Mouse (Mus musculus) G1E (cell line): ENCODE measurements around the gene Xpnpep3. TPM values are rescaled to one million over a fixed set of nuclear protein-coding genes. Genes with fewer than 3 reads are reported as not detected.

Source experiments
- ATAC-seq: 2 replicates; pipeline ENCODE4 v1.8.0; 2016; ENCODE audit warnings: mild to moderate bottlenecking; ENCODE audit not compliant: insufficient number of reproducible peaks, poor library complexity, low FRiP score, severe bottlenecking; ENCODE audit errors: extremely low read depth
- DNase-seq: peaks from one replicate; pipeline ENCODE4 v3.0.0; 2012; ENCODE audit warnings: low spot score
- H3K27me3 ChIP-seq: 2 replicates; pipeline ENCODE4 v1.6.1; 2012; ENCODE audit warnings: mild to moderate bottlenecking, low read length, inconsistent platforms; ENCODE audit not compliant: insufficient read depth
- H3K36me3 ChIP-seq: replicated peaks from 2 replicates; pipeline ENCODE3; 2012; ENCODE audit warnings: mild to moderate bottlenecking, inconsistent platforms
- H3K4me1 ChIP-seq: 2 replicates; pipeline ENCODE4 v1.6.1; 2012; ENCODE audit warnings: low read depth, low read length, inconsistent platforms, mixed read lengths; ENCODE audit not compliant: insufficient read depth
- H3K4me3 ChIP-seq: 2 replicates; pipeline ENCODE4 v1.5.1; 2012; ENCODE audit warnings: low read depth, mild to moderate bottlenecking, inconsistent platforms, low read length, moderate library complexity, mixed read lengths
- H3K9me3 ChIP-seq: replicated peaks from 2 replicates; pipeline ENCODE4 v1.6.1; 2012; ENCODE audit warnings: inconsistent platforms
- CTCF ChIP-seq: IDR thresholded peaks from 2 replicates; pipeline ENCODE4 v1.5.1; 2012; ENCODE audit warnings: low read depth, low read length, inconsistent platforms, mixed read lengths
- GATA1 ChIP-seq: IDR thresholded peaks from 2 replicates; pipeline ENCODE4 v1.6.1; 2012; ENCODE audit warnings: borderline replicate concordance, low read length, inconsistent platforms, mixed read lengths
- GATA2 ChIP-seq: IDR thresholded peaks from 2 replicates; pipeline ENCODE4 v1.6.1; 2012; ENCODE audit warnings: low read depth, low read length, inconsistent platforms, borderline replicate concordance
- POLR2AphosphoS5 ChIP-seq: IDR thresholded peaks from 2 replicates; pipeline ENCODE4 v1.6.1; 2012; ENCODE audit warnings: low read depth, low read length, inconsistent platforms; ENCODE audit not compliant: insufficient replicate concordance
- TAL1 ChIP-seq: conservative IDR thresholded peaks from 2 replicates; pipeline ENCODE4 v1.6.1; 2012; ENCODE audit warnings: low read depth, low read length, inconsistent platforms, mixed read lengths
- polyA plus RNA-seq: library from polyadenylated mRNA; stranded (reverse); fragments of >175 nt; gene quantifications from 2 replicates; pipeline ENCODE4 v1.2.3, GENCODE M21; 2012
- total RNA-seq, 2 experiments: library from RNA; stranded (forward) in 1 of 2; stranded (reverse) in 1 of 2; fragments of 200-1000 nt in 1 of 2; fragments of >200 nt in 1 of 2; fragmentation: Nextera tagmentation in 1 of 2; gene quantifications; 2 replicates each; pipeline ENCODE4 v1.2.3; 2014 to 2017

Gene Xpnpep3
- total and polyA plus RNA-seq, 3 experiments, result 0.90 to 28.3 (median 22.9) TPM

DNA sequence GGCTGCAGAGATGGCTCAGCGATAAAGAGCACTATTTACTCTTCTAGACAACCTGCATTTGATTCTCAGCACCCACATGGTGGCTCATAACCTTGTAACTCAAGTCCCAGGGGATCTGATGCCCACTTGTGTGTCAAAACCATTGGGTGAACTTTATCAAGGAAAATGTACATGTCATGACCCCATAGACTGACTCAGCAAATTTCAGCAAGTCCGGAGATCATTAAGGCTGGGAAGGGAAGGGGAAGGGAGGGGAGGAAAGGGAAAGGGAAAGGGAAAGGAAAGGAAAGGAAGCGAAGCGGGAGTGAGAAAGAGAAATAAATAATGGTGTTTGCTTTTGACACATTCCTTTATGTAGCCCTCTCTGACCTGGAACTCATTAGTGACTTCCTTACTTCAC is 18.1 kb downstream of the Xpnpep3 start:
- peaks cover 19% of the 10 kb centered on the region for H3K4me1 ChIP-seq
- TF ChIP-seq GATA2 (no peak), CTCF (no peak), POLR2AphosphoS5 (no peak), GATA1 (no peak), TAL1 (no peak)
- ATAC-seq (no peak), DNase-seq (no peak)
- peaks cover 53% of the 10 kb centered on the region for H3K36me3 ChIP-seq
- H3K9me3 ChIP-seq, result no peaks in the 10 kb centered on the region
- no peak overlapping the region for H3K4me3 ChIP-seq
- H3K27me3 ChIP-seq, result no peaks in the 10 kb centered on the region

DNA sequence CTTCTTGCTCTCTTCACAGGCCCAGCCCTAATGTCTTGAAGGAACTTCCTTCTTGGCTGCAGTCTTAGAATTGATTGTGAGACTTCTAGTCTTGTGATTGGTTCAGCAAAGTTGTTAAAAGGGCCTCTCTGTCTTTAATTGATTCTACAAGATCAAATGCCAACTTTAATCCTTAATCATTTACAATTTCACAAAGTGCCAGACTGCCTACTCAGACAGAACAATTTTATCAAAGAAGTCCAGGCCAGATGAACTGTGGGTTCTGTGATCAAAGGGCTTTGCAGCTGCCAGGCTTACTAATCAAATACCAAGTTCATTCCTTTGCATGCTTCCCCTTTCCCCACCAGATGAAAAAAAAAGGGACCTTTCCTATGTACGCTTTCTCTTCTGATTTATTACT is 21.5 kb downstream of the Xpnpep3 start:
- H3K27me3 ChIP-seq, result no peaks in the 10 kb centered on the region
- no peak for ATAC-seq

DNA sequence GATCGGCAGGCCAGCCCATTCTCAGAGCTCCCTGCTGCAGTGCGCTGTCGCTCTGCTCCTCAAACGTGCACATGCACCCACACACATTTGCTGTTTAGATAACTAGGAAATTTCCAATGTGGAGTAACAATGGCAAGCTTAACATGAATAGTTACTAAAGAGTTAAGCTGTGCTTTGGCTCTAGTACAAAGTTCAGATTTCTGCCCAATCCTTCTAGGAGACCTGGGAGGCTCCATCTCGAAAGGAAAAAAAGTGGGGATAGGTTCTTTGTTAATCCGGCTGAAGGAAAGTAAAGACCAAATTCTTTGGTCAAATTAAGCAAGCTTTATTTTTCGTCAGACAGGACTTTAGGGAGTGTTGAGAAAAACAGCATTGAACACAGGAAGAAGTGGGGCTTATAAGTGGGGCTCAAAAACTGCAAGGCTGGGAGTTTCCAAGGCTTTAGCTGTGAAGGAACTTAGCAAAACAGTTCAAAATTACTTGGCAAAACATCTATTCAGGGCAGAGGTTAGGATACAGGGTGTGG is 22.3 kb downstream of the Xpnpep3 start:
- Histone ChIP-seq H3K36me3 (peaks cover 48% of the 10 kb centered on the region), H3K4me3 (no peak overlapping the region), H3K27me3 (no peaks in the 10 kb centered on the region), H3K9me3 (no peaks in the 10 kb centered on the region), H3K4me1 (peaks cover 11% of the 10 kb centered on the region; the same call in 1 of the 2 replicates)
- DNase-seq (no peak), ATAC-seq (no peak)
- TF ChIP-seq POLR2AphosphoS5, result no peak
- no peak for TF ChIP-seq GATA1
- TF ChIP-seq GATA2, result no peak
- no peak for TF ChIP-seq CTCF
- no peak for TF ChIP-seq TAL1

More for the DNA sequence above, 21.5 kb downstream of the Xpnpep3 start:
- H3K4me3 ChIP-seq, result no peak overlapping the region
- peaks cover 47% of the 10 kb centered on the region for H3K36me3 ChIP-seq
- H3K4me1 ChIP-seq, result peaks cover 18% of the 10 kb centered on the region
- DNase-seq, result no peak
- TF ChIP-seq CTCF (no peak), GATA2 (no peak), POLR2AphosphoS5 (no peak), GATA1 (no peak), TAL1 (no peak)
- no peaks in the 10 kb centered on the region for H3K9me3 ChIP-seq

GRCm38 (mm10) chr15:81425311-81425710 is 25.4 kb downstream of the Xpnpep3 start:
- no peak for DNase-seq
- TF ChIP-seq CTCF (no peak), TAL1 (no peak), GATA2 (no peak), POLR2AphosphoS5 (no peak), GATA1 (no peak)
- no peak overlapping the region for H3K4me3 ChIP-seq
- no peaks in the 10 kb centered on the region for H3K9me3 ChIP-seq
- peaks cover 56% of the 10 kb centered on the region for H3K36me3 ChIP-seq
- ATAC-seq, result no peak
- peaks cover 6% of the 10 kb centered on the region; the same call in 1 of the 2 replicates for H3K4me1 ChIP-seq
- H3K27me3 ChIP-seq, result no peaks in the 10 kb centered on the region

GRCm38 (mm10) chr15:81427947-81428346 is 28.0 kb downstream of the Xpnpep3 start:
- ATAC-seq (no peak), DNase-seq (no peak)
- no peak overlapping the region for H3K4me3 ChIP-seq
- H3K27me3 ChIP-seq, result no peaks in the 10 kb centered on the region
- no peaks in the 10 kb centered on the region for H3K9me3 ChIP-seq
- H3K36me3 ChIP-seq, result peaks cover 67% of the 10 kb centered on the region
- no peak for TF ChIP-seq GATA1
- peaks cover 4% of the 10 kb centered on the region; the same call in 1 of the 2 replicates for H3K4me1 ChIP-seq

DNA sequence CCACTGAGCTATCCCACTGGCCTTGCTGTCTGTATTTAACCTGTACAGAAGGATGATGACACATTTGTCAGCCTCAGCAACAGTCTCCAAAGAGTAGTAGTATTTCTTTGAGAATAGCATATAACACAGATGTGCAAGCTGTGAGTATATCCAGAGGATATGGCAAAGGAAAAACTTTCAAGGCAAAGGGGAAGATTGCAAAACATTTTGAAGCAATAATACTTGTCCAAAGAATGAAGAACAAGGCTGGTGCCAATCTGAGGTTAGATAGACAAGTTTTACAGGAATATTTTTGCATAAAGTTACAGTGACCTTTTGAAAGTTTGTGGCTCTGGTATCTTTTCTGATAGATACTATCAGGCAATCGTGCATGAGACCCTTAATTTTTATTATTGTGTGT is 31.3 kb downstream of the Xpnpep3 start:
- Histone ChIP-seq H3K4me1 (peaks cover 2% of the 10 kb centered on the region; the same call in 1 of the 2 replicates), H3K4me3 (no peak overlapping the region), H3K36me3 (peaks cover 64% of the 10 kb centered on the region), H3K9me3 (no peaks in the 10 kb centered on the region), H3K27me3 (no peaks in the 10 kb centered on the region)
- ATAC-seq (no peak), DNase-seq (no peak)
- no peak for TF ChIP-seq CTCF
- TF ChIP-seq GATA1, result no peak
- no peak for TF ChIP-seq TAL1
- no peak for TF ChIP-seq GATA2
- TF ChIP-seq POLR2AphosphoS5, result no peak

DNA sequence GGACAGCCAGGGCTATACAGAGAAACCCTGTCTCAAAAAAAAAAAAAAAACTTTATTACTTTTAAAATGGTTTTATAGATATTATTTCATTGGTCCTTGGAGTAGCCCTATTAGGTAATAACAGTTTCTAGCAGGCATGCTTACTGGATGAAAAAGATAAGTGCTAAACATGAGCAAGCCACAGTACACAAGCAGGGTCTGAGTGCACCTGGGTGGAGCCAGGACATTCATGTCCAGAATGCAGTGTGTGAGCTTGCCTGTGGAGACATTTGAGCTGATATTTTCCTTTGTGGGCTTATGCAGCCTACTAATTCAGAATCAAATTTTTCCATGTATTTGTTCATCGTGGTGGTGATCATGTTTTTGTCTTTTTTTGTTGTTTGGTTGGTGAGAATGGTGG is 38.4 kb downstream of the Xpnpep3 start:
- no peak for ATAC-seq
- TF ChIP-seq POLR2AphosphoS5 (no peak), GATA1 (no peak), CTCF (no peak), GATA2 (no peak), TAL1 (no peak)
- H3K9me3 ChIP-seq, result no peaks in the 10 kb centered on the region
- H3K4me3 ChIP-seq, result no peak overlapping the region
- H3K27me3 ChIP-seq, result no peaks in the 10 kb centered on the region
- no peak for DNase-seq
- H3K36me3 ChIP-seq, result peaks cover 55% of the 10 kb centered on the region
- H3K4me1 ChIP-seq, result no peaks in the 10 kb centered on the region
